Mouse (Mus musculus): Measurements from ENCODE around the gene Ksr1. TPM values are rescaled to one million over a fixed set of nuclear protein-coding genes. Genes with fewer than 3 reads are reported as not detected.

Gene Ksr1
- polyA plus RNA-seq, 1 experiment from 2014 or later: 3.3 TPM

DNA sequence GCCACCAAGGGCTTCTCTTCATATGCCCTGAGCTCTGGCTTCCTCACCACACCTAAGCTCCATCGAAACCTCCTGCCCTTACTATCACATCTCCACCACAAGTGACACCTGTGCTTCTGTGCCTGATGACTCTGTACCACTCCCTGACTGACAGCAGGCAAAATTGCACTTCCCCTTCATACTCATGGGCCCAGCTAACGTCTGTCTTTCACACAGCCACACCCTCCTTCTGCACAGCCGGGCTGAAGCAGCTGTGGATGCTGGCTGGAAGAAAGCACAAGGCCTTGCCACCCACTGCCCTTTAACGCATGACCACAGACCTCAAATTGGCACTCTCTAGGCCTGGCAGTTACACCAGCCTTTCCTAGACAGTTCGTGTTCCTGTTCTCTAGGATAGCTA is 6.5 kb upstream of the Ksr1 start:
- peak; percentile 52; the same call in 1 of the 2 replicates for ATAC-seq (replicated peaks; ENCODE audit: extremely low read depth, insufficient read depth, low FRiP score)
- Histone ChIP-seq H3K9ac (ENCODE audit: low read length) (no peak overlapping the region), H3K4me1 (ENCODE audit: control insufficient read depth, insufficient read depth, low read length) (no peaks in the 10 kb centered on the region), H3K4me3 (ENCODE audit: low read length) (no peak overlapping the region), H3K4me2 (ENCODE audit: low read depth, low read length) (no peak overlapping the region), H3K27me3 (ENCODE audit: control insufficient read depth, insufficient read depth, low read length) (no peaks in the 10 kb centered on the region), H3K9me3 (replicated peaks; ENCODE audit: control insufficient read depth, low read length) (no peaks in the 10 kb centered on the region), H3K36me3 (ENCODE audit: control insufficient read depth, insufficient read depth) (no peaks in the 10 kb centered on the region), H3K27ac (ENCODE audit: low read length) (no peak overlapping the region)
- 58% methylated on average over 5 of the region's 5 CpGs for WGBS

GRCm38 (mm10) chr11:79151874-79152273 is 5.7 kb upstream of the Ksr1 start:
- Histone ChIP-seq H3K9ac (ENCODE audit: low read length) (no peak overlapping the region), H3K4me1 (ENCODE audit: control insufficient read depth, insufficient read depth, low read length) (no peaks in the 10 kb centered on the region), H3K4me2 (ENCODE audit: low read depth, low read length) (no peak overlapping the region), H3K27ac (ENCODE audit: low read length) (no peak overlapping the region), H3K36me3 (ENCODE audit: control insufficient read depth, insufficient read depth) (no peaks in the 10 kb centered on the region), H3K4me3 (ENCODE audit: low read length) (no peak overlapping the region), H3K27me3 (ENCODE audit: control insufficient read depth, insufficient read depth, low read length) (no peaks in the 10 kb centered on the region), H3K9me3 (replicated peaks; ENCODE audit: control insufficient read depth, low read length) (no peaks in the 10 kb centered on the region)
- ATAC-seq (replicated peaks; ENCODE audit: extremely low read depth, insufficient read depth, low FRiP score): no peak
- 64% methylated on average over 7 of the region's 7 CpGs for WGBS

DNA sequence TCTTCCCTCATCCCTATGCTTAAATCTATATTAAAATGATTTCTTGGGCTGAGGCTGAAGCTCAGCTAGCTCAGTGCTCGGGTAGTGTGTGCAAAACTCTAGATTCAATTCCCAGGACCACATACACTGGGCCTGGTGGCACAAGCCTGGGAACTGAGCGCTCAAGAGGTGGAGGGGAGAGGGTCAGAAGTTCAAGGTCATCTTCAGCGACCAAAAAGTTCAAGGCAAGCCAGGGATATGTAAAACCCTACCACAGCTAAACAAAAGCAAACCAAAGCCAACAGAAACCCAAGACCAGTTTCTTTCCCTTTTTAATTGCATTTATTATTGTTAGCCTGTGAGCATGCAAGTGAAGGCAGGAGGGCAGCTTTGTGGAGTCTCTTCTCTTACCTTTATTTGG is 4.1 kb upstream of the Ksr1 start:
- WGBS: 63% methylated on average over 3 of the region's 3 CpGs
- Histone ChIP-seq H3K27me3 (ENCODE audit: control insufficient read depth, insufficient read depth, low read length) (no peaks in the 10 kb centered on the region), H3K4me2 (ENCODE audit: low read depth, low read length) (no peak overlapping the region), H3K9ac (ENCODE audit: low read length) (no peak overlapping the region), H3K4me3 (ENCODE audit: low read length) (no peak overlapping the region), H3K4me1 (ENCODE audit: control insufficient read depth, insufficient read depth, low read length) (peaks cover 5% of the 10 kb centered on the region; the same call in 1 of the 2 replicates), H3K27ac (ENCODE audit: low read length) (no peak overlapping the region), H3K36me3 (ENCODE audit: control insufficient read depth, insufficient read depth) (no peaks in the 10 kb centered on the region), H3K9me3 (replicated peaks; ENCODE audit: control insufficient read depth, low read length) (no peaks in the 10 kb centered on the region)
- no peak for ATAC-seq (replicated peaks; ENCODE audit: extremely low read depth, insufficient read depth, low FRiP score)

GRCm38 (mm10) chr11:79149295-79149694 is 3.1 kb upstream of the Ksr1 start:
- Histone ChIP-seq H3K4me3 (ENCODE audit: low read length) (no peak overlapping the region), H3K4me2 (ENCODE audit: low read depth, low read length) (no peak overlapping the region), H3K9ac (ENCODE audit: low read length) (no peak overlapping the region), H3K27me3 (ENCODE audit: control insufficient read depth, insufficient read depth, low read length) (no peaks in the 10 kb centered on the region), H3K36me3 (ENCODE audit: control insufficient read depth, insufficient read depth) (no peaks in the 10 kb centered on the region), H3K27ac (ENCODE audit: low read length) (no peak overlapping the region), H3K4me1 (ENCODE audit: control insufficient read depth, insufficient read depth, low read length) (peaks cover 15% of the 10 kb centered on the region), H3K9me3 (replicated peaks; ENCODE audit: control insufficient read depth, low read length) (no peaks in the 10 kb centered on the region)
- no peak for ATAC-seq (replicated peaks; ENCODE audit: extremely low read depth, insufficient read depth, low FRiP score)
- 68% methylated on average over 4 of the region's 4 CpGs for WGBS

DNA sequence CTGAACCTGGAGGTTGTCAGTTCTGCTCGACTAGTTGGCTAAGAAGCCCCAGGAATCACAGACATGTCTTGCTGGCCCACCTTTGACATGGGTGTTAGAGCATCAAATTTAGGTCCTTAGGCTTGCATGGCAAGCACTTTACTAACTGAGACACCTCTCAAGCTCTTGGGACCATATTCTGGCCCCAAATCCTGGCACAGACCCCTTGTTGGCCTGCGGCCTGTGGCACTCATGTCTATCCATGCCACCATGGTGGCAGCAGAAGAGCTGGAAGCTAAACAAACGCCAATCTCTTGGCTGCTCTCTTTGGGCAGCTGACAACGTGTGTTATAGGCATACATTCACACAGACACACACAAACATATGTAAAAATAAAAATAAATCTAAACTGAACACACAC is 2.6 kb upstream of the Ksr1 start:
- ATAC-seq (replicated peaks; ENCODE audit: extremely low read depth, insufficient read depth, low FRiP score): no peak
- H3K9ac ChIP-seq (ENCODE audit: low read length): no peak overlapping the region
- H3K4me1 ChIP-seq (ENCODE audit: control insufficient read depth, insufficient read depth, low read length): peaks cover 20% of the 10 kb centered on the region
- H3K4me3 ChIP-seq (ENCODE audit: low read length): no peak overlapping the region
- H3K27me3 ChIP-seq (ENCODE audit: control insufficient read depth, insufficient read depth, low read length): no peaks in the 10 kb centered on the region
- H3K9me3 ChIP-seq (replicated peaks; ENCODE audit: control insufficient read depth, low read length): no peaks in the 10 kb centered on the region
- no peak overlapping the region for H3K27ac ChIP-seq (ENCODE audit: low read length)
- WGBS: 80% methylated on average over 4 of the region's 4 CpGs
- H3K4me2 ChIP-seq (ENCODE audit: low read depth, low read length): no peak overlapping the region
- H3K36me3 ChIP-seq (ENCODE audit: control insufficient read depth, insufficient read depth): no peaks in the 10 kb centered on the region

GRCm38 (mm10) chr11:79145283-79146265 is 633 bp downstream of the Ksr1 start:
- H3K27ac ChIP-seq (ENCODE audit: low read length): peak overlapping the region; percentile 94
- no peaks in the 10 kb centered on the region for H3K27me3 ChIP-seq (ENCODE audit: control insufficient read depth, insufficient read depth, low read length)
- no peaks in the 10 kb centered on the region for H3K9me3 ChIP-seq (replicated peaks; ENCODE audit: control insufficient read depth, low read length)
- peak overlapping the region; percentile 93 for H3K9ac ChIP-seq (ENCODE audit: low read length)
- peaks cover 52% of the 10 kb centered on the region for H3K4me1 ChIP-seq (ENCODE audit: control insufficient read depth, insufficient read depth, low read length)
- WGBS: under 1% methylated on average over 61 of the region's 62 CpGs
- ATAC-seq (replicated peaks; ENCODE audit: extremely low read depth, insufficient read depth, low FRiP score): peak; percentile 24
- peak overlapping the region; percentile 98 for H3K4me3 ChIP-seq (ENCODE audit: low read length)
- peak overlapping the region; percentile 76 for H3K4me2 ChIP-seq (ENCODE audit: low read depth, low read length)
- no peaks in the 10 kb centered on the region for H3K36me3 ChIP-seq (ENCODE audit: control insufficient read depth, insufficient read depth)

GRCm38 (mm10) chr11:79144741-79145140 is 1.5 kb downstream of the Ksr1 start:
- Histone ChIP-seq H3K27ac (ENCODE audit: low read length) (peak overlapping the region; percentile 12; the same call in 1 of the 2 replicates), H3K4me3 (ENCODE audit: low read length) (peak overlapping the region; percentile 98), H3K4me1 (ENCODE audit: control insufficient read depth, insufficient read depth, low read length) (peaks cover 54% of the 10 kb centered on the region), H3K9ac (ENCODE audit: low read length) (peak overlapping the region; percentile 93), H3K27me3 (ENCODE audit: control insufficient read depth, insufficient read depth, low read length) (no peaks in the 10 kb centered on the region), H3K4me2 (ENCODE audit: low read depth, low read length) (peak overlapping the region; percentile 76), H3K36me3 (ENCODE audit: control insufficient read depth, insufficient read depth) (no peaks in the 10 kb centered on the region), H3K9me3 (replicated peaks; ENCODE audit: control insufficient read depth, low read length) (no peaks in the 10 kb centered on the region)
- WGBS: 55% methylated on average over 1 of the region's 1 CpGs
- ATAC-seq (replicated peaks; ENCODE audit: extremely low read depth, insufficient read depth, low FRiP score): no peak

- Histone ChIP-seq H3K4me2 (ENCODE audit: low read depth, low read length) (peak overlapping the region; percentile 76), H3K9ac (ENCODE audit: low read length) (peak overlapping the region; percentile 93), H3K9me3 (replicated peaks; ENCODE audit: control insufficient read depth, low read length) (no peaks in the 10 kb centered on the region), H3K27ac (ENCODE audit: low read length) (no peak overlapping the region), H3K36me3 (ENCODE audit: control insufficient read depth, insufficient read depth) (no peaks in the 10 kb centered on the region), H3K27me3 (ENCODE audit: control insufficient read depth, insufficient read depth, low read length) (no peaks in the 10 kb centered on the region), H3K4me1 (ENCODE audit: control insufficient read depth, insufficient read depth, low read length) (peaks cover 56% of the 10 kb centered on the region), H3K4me3 (ENCODE audit: low read length) (peak overlapping the region; percentile 98)
- no peak for ATAC-seq (replicated peaks; ENCODE audit: extremely low read depth, insufficient read depth, low FRiP score)
- 77% methylated on average over 2 of the region's 2 CpGs for WGBS
Observed at GRCm38 (mm10) chr11:79144043-79144591, 2.1 kb downstream of the Ksr1 start.

GRCm38 (mm10) chr11:79143322-79143721 is 2.9 kb downstream of the Ksr1 start:
- WGBS: 77% methylated on average over 3 of the region's 3 CpGs
- H3K36me3 ChIP-seq (ENCODE audit: control insufficient read depth, insufficient read depth): no peaks in the 10 kb centered on the region
- H3K4me1 ChIP-seq (ENCODE audit: control insufficient read depth, insufficient read depth, low read length): peaks cover 64% of the 10 kb centered on the region
- H3K9ac ChIP-seq (ENCODE audit: low read length): no peak overlapping the region
- no peak overlapping the region for H3K4me3 ChIP-seq (ENCODE audit: low read length)
- H3K9me3 ChIP-seq (replicated peaks; ENCODE audit: control insufficient read depth, low read length): no peaks in the 10 kb centered on the region
- H3K27me3 ChIP-seq (ENCODE audit: control insufficient read depth, insufficient read depth, low read length): no peaks in the 10 kb centered on the region
- H3K27ac ChIP-seq (ENCODE audit: low read length): no peak overlapping the region
- no peak for ATAC-seq (replicated peaks; ENCODE audit: extremely low read depth, insufficient read depth, low FRiP score)
- peak overlapping the region; percentile 76; the same call in 1 of the 2 replicates for H3K4me2 ChIP-seq (ENCODE audit: low read depth, low read length)

Data from heart, embryonic 16.5 days (tissue).